Mouse (Mus musculus) liver, postnatal 0 days (tissue): ENCODE data around the gene Hist1h3g. TPM values are rescaled to one million over a fixed set of nuclear protein-coding genes. Genes with fewer than 3 reads are reported as not detected.
"Not testable (repeated sequence)": the region's sequence is repeated elsewhere in the genome, so short reads cannot be mapped to it uniquely, and the experiment has no call there.

Experiments
- ATAC-seq: fragments of 200-750 bp; cut with Nextera tagmentation; 2 replicates; pipeline ENCODE4 v1.8.0; 2017; ENCODE audit warnings: mild to moderate bottlenecking, moderate library complexity
- DNase-seq: peaks from one replicate; pipeline ENCODE4 v3.0.0-alpha.2; 2016
- H3K27ac ChIP-seq: fragments of 300-500 bp; sonication (generic); 2 replicates; pipeline ENCODE4 v1.5.1; 2014; ENCODE audit warnings: antibody characterized with exemption, moderate library complexity, mild to moderate bottlenecking, low read depth
- H3K27me3 ChIP-seq: fragments of 300-500 bp; sonication (generic); 2 replicates; pipeline ENCODE4 v1.6.1; 2014; ENCODE audit warnings: low read length, control low read depth, mixed read lengths; ENCODE audit not compliant: insufficient read depth
- H3K36me3 ChIP-seq: fragments of 300-500 bp; sonication (generic); replicated peaks from 2 replicates; pipeline ENCODE4 v1.6.1; 2014; ENCODE audit warnings: mild to moderate bottlenecking, control low read depth, low read length, moderate library complexity, mixed read lengths; ENCODE audit not compliant: insufficient read depth
- H3K4me1 ChIP-seq: fragments of 300-500 bp; sonication (generic); 2 replicates; pipeline ENCODE4 v1.6.1; 2014; ENCODE audit warnings: antibody characterized with exemption, mild to moderate bottlenecking, control low read depth; ENCODE audit not compliant: insufficient read depth
- H3K4me2 ChIP-seq: fragments of 300-500 bp; sonication (generic); 2 replicates; pipeline ENCODE4 v1.6.1; 2014; ENCODE audit warnings: low read depth, mild to moderate bottlenecking, low read length, moderate library complexity, mixed read lengths
- H3K4me3 ChIP-seq: fragments of 300-500 bp; sonication (generic); 2 replicates; pipeline ENCODE4 v1.5.1; 2014; ENCODE audit warnings: low read depth, low read length
- H3K9ac ChIP-seq: fragments of 300-500 bp; sonication (generic); replicated peaks from 2 replicates; pipeline ENCODE4 v1.6.1; 2014; ENCODE audit warnings: mild to moderate bottlenecking, moderate library complexity
- H3K9me3 ChIP-seq: fragments of 300-500 bp; sonication (generic); 2 replicates; pipeline ENCODE4 v1.6.1; 2016; ENCODE audit warnings: mild to moderate bottlenecking, control low read depth, low read length, mixed read lengths
- CTCF ChIP-seq: sonication (generic); IDR thresholded peaks from 2 replicates; pipeline ENCODE4 v1.5.1; 2016; ENCODE audit warnings: antibody characterized with exemption, low read depth
- EP300 ChIP-seq: IDR thresholded peaks from 2 replicates; pipeline ENCODE4 v1.6.1; 2016; ENCODE audit warnings: antibody characterized with exemption, low read depth, mild to moderate bottlenecking
- WGBS: fragments of 180-500 bp; shearing (Covaris S2); extraction: QIAGEN DNeasy Blood & Tissue Kit; methylation state at CpG from one replicate; pipeline ENCODE4 v1.1.7; 2014; ENCODE audit not compliant: insufficient replicate concordance; 5-methylcytosine and 5-hydroxymethylcytosine counted together
- polyA plus RNA-seq: library from polyadenylated mRNA; unstranded; fragments of >200 nt; fragmentation: Nextera tagmentation; extraction: Ambion mirVana; gene quantifications from 2 replicates; pipeline ENCODE4 v1.2.1, GENCODE M21; 2015

Hist1h3g gene
- polyA plus RNA-seq, 1 experiment from 2014 or later = 6.3 TPM

DNA sequence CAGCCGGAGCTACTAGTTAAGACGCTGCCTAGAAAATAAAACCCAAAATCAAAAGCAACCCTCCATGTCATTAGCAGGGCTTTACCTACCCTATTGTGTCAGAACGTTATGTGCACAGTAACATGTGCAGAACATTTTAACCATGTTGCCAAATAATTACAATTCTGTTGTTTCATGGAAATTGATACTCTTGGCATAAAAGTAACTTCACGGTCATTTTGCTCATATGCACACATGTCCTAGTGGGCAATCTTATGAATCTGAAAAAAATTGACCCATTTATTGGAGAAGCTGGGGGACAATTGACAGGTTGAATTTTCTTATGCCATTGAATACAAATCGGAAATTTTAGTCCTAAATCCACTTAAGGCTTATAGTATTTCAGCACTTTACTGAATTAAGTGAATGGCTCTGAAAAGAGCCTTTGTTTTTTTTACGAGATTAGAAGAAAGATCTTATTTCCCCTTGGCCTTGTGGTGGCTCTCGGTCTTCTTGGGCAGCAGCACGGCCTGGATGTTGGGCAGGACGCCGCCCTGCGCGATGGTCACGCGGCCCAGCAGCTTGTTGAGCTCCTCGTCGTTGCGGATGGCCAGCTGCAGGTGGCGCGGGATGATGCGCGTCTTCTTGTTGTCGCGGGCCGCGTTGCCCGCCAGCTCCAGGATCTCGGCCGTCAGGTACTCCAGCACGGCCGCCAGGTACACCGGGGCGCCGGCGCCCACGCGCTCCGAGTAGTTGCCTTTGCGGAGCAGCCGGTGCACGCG lies 35.2 kb downstream of the Hist1h3g start:
- peak; percentile 17 for ATAC-seq
- Histone ChIP-seq H3K4me2 (peak overlapping the region; percentile 69), H3K27ac (peak overlapping the region; percentile 98), H3K4me3 (peak overlapping the region; percentile 52), H3K9ac (peak overlapping the region; percentile 80)
- H3K36me3 ChIP-seq, DNase-seq, H3K4me1 ChIP-seq, H3K9me3 ChIP-seq, H3K27me3 ChIP-seq: not testable (repeated sequence)
- TF ChIP-seq CTCF = peak; percentile 26; the same call in 1 of the 2 replicates
- 6% methylated on average over 13 of the region's 41 CpGs for WGBS

DNA sequence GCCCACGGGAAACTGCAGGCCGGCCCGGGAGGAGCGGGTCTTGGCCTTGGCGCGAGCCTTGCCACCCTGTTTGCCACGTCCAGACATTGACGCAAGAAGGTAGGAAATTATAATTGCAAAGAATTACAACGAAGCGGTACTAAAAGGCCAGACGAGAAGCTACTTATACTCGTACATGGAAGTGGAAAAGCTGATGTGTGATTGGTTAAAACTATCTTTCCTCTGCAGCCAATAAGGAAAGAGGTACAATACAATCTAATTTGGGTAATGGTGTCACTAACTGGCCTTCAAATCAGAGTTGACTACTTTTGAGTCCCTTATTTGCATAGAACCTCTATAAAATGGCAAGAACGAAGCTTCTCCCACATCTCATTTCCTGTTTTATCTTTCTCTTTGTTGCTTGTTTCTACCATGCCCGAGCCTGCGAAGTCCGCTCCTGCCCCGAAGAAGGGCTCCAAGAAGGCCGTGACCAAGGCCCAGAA lies 35.8 kb downstream of the Hist1h3g start, which contains the start of the genes Hist1h2ae and Hist1h2bg:
TSS of gene Hist1h2ae (minus strand) at position 199 of the 482 bp plus-strand sequence.
TSS of gene Hist1h2bg (plus strand) at position 375 of the 482 bp plus-strand sequence.
- Histone ChIP-seq H3K4me1 (no peaks in the 10 kb centered on the region; the same call in 1 of the 2 replicates), H3K36me3 (no peaks in the 10 kb centered on the region), H3K9ac (peak within 1 kb of the TSS; percentile 80), H3K9me3 (no peaks in the 10 kb centered on the region), H3K27ac (peak within 1 kb of the TSS; percentile 98), H3K4me3 (peak within 1 kb of the TSS; percentile 52), H3K4me2 (peak within 1 kb of the TSS; percentile 69), H3K27me3 (no peaks in the 10 kb centered on the region)
- peak; percentile 79 for TF ChIP-seq EP300
- no peak for TF ChIP-seq CTCF
- WGBS = under 1% methylated on average over 18 of the region's 18 CpGs
- ATAC-seq (peak; percentile 79), DNase-seq (peak; percentile 78)

DNA sequence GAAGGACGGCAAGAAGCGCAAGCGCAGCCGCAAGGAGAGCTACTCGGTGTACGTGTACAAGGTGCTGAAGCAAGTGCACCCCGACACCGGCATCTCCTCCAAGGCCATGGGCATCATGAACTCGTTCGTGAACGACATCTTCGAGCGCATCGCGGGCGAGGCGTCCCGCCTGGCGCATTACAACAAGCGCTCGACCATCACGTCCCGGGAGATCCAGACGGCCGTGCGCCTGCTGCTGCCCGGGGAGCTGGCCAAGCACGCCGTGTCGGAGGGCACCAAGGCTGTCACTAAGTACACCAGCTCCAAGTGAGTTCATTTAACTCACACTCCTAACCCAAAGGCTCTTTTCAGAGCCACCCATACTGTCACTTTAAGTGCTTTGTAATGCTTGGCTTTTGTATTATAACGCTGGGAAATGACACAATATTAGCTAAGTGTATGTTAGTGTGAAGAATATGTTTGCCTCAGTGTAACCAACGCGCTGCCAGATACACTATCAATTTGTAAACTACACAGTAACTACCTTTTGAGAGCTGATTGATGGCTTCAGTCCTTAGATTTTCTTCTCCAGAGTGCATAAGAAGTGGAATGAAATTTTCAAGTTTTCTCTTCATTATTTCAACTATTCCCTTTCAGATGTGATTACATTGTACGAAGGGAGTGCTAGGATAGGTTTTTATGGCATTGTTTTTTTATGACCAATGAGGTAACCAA lies 36.4 kb downstream of the Hist1h3g start:
- WGBS = under 1% methylated on average over 11 of the region's 34 CpGs

DNA sequence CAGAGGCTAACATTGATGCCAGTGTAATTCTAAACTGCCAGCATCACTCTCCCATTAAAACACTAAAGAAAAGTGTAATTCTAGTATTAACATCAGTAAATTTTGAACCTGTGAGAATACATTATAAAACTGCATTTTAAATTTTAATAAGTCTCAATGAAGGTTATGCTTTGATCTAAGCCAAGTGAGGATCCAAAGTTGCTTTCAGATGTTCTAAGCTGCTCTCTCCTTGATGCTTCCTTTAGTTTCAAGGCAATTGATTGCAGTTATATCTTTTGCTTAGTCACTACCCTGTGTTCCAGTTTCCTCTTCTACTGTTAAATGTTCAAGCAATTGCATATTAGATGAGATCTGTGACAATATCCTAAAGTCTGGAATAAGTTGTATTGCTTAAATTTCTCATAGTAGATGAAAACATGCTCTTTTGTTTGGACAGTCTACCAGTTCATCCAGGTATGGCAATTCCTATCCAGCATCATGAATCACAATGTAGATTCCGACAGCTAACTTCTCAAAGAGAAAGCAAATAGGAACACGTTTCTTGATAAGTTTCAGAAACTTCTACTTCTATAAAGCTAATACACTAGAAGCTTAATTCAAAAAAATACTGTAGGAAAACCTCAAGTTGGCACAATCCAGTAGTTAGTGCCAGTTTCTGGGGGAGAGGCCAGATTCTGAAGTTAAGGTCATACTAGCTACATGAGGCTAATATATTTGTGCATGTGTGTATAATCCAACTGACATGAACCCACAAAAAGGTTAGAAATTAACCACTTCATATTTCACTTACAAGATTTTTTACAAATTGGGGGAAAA lies 37.2 kb downstream of the Hist1h3g start:
- no peak for DNase-seq
- peak overlapping the region; percentile 80 for H3K9ac ChIP-seq
- peaks cover 10% of the 10 kb centered on the region for H3K4me1 ChIP-seq
- no peaks in the 10 kb centered on the region for H3K36me3 ChIP-seq
- no peak for TF ChIP-seq EP300
- no peak for TF ChIP-seq CTCF
- peak overlapping the region; percentile 69 for H3K4me2 ChIP-seq
- peak overlapping the region; percentile 52 for H3K4me3 ChIP-seq
- H3K27ac ChIP-seq = peak overlapping the region; percentile 98
- H3K27me3 ChIP-seq = no peaks in the 10 kb centered on the region
- no peak for ATAC-seq
- no peaks in the 10 kb centered on the region for H3K9me3 ChIP-seq
- 32% methylated on average over 2 of the region's 2 CpGs for WGBS

More for the DNA sequence above, 36.4 kb downstream of the Hist1h3g start:
- not testable (repeated sequence) for H3K36me3 ChIP-seq, H3K27me3 ChIP-seq, H3K4me1 ChIP-seq, DNase-seq, ATAC-seq, H3K9me3 ChIP-seq
- Histone ChIP-seq H3K27ac (peak overlapping the region; percentile 98), H3K4me3 (peak overlapping the region; percentile 52), H3K9ac (peak overlapping the region; percentile 80), H3K4me2 (peak overlapping the region; percentile 69)
- TF ChIP-seq EP300 = 0 out of 2 replicates have a peak, but pooled peaks have one; percentile 14

DNA sequence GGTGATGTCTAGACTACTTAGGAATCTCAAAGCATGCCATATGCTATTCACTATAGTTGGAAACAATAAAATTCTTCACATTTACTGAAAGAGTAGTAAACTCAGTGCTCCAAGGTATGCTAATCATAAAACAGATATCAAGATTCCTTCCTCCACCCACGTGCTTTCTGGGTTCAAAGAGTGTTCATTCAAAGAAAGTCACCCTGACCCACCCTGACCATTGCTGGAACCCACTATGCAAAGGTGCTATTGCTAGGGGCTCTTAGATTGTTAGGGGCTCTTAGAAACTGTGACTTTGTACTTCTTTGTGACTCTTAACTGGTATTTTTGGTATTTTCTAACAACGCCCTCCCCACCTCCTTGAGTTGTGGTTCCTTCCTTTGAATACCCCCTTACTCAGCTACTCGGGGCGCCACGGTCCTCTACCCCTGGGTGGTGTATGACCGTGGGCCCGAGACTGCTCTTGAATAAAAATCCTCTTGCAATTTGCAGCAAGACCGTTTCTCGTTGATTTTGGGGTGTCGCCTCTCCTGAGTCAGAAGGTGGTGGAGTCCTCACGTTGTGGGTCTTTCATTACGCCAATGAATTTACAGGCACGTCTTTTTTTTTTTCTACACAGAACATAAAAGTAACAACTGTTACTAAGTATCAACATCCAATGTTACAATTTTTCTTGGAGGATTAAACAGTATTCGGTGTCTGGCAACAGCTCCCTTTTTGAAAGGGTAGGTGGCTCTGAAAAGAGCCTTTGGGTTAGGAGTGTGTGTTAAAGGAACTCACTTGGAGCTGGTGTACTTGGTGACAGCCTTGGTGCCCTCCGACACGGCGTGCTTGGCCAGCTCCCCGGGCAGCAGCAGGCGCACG lies 38.0 kb downstream of the Hist1h3g start:
- H3K4me3 ChIP-seq = peak overlapping the region; percentile 52
- not testable (repeated sequence) for H3K36me3 ChIP-seq, H3K27me3 ChIP-seq, H3K9me3 ChIP-seq
- H3K4me1 ChIP-seq = peaks cover 10% of the 10 kb centered on the region
- H3K9ac ChIP-seq = peak overlapping the region; percentile 80
- WGBS = 10% methylated on average over 17 of the region's 20 CpGs
- ATAC-seq (0 out of 2 replicates have a peak, but pooled peaks have one; percentile 0), DNase-seq (peak; percentile 49)
- H3K4me2 ChIP-seq = peak overlapping the region; percentile 69
- peak overlapping the region; percentile 98 for H3K27ac ChIP-seq
